Mouse (Mus musculus): ENCODE results near the gene Tpst2. TPM values are rescaled to one million over a fixed set of nuclear protein-coding genes. Genes with fewer than 3 reads are reported as not detected.

The Tpst2 gene
- polyA plus RNA-seq, 1 experiment: 42.1 TPM

DNA sequence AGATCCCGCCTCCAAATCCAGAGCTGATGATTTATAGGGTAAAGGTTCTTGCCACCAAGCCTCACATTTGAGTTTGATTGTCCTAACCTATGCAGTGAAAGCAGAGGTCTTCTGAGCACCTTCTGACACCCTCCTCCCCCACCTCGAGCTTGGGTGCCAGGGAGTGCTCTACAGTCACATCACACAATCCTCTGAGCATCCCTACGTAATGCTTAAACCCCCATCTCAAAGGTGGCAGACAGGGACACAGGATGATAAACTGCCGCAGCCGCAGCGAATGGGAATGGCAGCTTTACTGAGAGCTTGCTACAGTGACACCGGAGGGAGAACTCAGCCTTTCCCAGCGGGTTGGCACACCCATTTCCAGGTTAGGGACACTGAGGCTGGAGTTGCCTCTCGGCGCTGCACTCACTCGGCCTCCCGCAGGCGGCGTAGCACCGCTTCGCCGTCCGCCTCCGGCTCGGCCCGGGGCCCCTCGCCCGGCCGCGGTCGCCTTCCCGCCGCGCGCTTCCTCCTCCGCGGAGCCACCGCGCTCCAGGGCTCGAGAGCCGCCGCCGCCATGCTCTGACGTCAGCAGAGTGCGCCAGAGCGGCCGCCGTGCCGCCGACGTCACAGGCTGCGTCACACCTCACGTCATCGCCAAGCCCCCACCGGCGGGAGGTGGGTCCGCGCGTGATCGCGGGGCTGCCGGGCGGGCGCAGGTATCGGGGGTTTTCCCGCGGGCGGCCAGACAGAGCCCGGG is 66.1 kb downstream of the Tpst2 start, which contains the start of the genes Srrd and Hps4:
TSS of gene Srrd (minus strand) at position 578 of the 742 bp plus-strand sequence.
TSS of gene Hps4 (plus strand) at position 621 of the 742 bp plus-strand sequence.
- Histone ChIP-seq H3K4me1 (ENCODE audit: control insufficient read depth, insufficient read depth, low read length) (peaks cover 31% of the 10 kb centered on the region), H3K27ac (ENCODE audit: insufficient read depth, low read depth, low read length) (peak within 1 kb of the TSS; percentile 84), H3K4me3 (ENCODE audit: insufficient read depth, low read length) (peak within 1 kb of the TSS; percentile 83)
- TF ChIP-seq CTCF (IDR thresholded peaks at IDR 0.05; ENCODE audit: low read depth, low read length) (no peak), POLR2A (IDR thresholded peaks at IDR 0.05; ENCODE audit: borderline replicate concordance, low read depth, low read length) (no peak)

DNA sequence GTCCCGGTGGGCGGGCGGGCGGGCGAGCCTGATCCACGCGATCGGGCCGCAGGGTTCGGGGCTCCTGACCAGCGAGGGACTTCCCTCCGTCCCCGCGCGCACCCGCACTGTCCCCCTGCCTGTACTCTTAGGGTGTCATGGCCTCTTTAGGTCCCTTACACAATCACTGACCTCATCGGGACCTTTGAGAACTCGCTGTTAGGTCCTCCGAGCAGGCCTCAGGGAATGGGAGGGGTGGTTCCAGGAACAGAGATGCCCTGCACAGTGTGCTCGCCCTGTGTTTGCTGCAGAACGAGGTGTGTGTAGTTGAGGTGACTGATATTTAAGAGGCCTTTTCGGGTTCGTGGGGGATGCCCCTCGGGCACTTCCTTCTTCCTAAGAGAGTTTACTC is 66.7 kb downstream of the Tpst2 start:
- TF ChIP-seq POLR2A (IDR thresholded peaks at IDR 0.05; ENCODE audit: borderline replicate concordance, low read depth, low read length) (no peak), CTCF (IDR thresholded peaks at IDR 0.05; ENCODE audit: low read depth, low read length) (no peak)
- peaks cover 31% of the 10 kb centered on the region for H3K4me1 ChIP-seq (ENCODE audit: control insufficient read depth, insufficient read depth, low read length)
- peak overlapping the region; percentile 27; the same call in 1 of the 2 replicates for H3K27ac ChIP-seq (ENCODE audit: insufficient read depth, low read depth, low read length)

DNA sequence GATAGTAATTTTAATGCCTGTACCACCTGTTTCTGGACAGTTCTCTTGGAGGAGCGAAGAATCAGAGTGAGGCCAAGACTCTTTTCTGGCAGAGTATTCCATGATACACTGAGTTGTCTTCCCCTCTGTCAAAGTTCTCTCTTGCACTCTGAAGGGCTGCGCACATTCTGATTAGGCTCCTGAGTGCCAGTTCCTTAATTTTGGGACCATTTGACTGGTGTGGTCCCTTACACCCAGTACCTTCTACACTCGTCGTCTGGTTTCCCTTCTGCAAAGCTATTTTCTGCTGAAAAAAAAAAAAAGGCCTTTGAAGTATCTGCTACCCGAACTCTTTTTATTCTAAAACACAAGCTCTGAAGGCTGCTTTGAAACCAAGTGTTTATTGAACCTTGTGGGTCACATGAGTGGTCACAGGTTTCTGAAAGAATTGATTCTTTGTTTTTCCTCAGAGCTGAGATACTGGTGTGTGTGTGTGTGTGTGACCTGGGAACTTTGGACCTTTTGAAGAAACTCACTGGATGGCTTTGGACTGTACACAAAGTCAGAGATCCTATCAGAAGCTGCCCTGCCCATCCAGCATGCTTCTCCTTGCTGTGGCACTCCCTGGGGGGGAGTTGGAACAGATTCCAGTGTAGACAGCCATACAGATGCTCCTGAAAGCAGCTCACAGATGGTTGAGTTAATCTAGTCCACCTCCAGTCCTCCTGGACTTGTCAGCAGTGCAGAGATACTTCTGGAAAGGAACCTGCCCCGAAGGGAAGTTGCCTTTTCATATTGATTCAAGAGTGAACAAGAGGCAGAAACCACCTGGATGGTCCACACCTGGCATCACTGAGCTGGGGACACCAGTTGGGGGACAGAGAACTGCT is 67.8 kb downstream of the Tpst2 start:
- H3K4me1 ChIP-seq (ENCODE audit: control insufficient read depth, insufficient read depth, low read length): peaks cover 31% of the 10 kb centered on the region
- H3K27ac ChIP-seq (ENCODE audit: insufficient read depth, low read depth, low read length): no peak overlapping the region
- no peak overlapping the region for H3K4me3 ChIP-seq (ENCODE audit: insufficient read depth, low read length)
- TF ChIP-seq POLR2A (IDR thresholded peaks at IDR 0.05; ENCODE audit: borderline replicate concordance, low read depth, low read length): no peak
- TF ChIP-seq CTCF (IDR thresholded peaks at IDR 0.05; ENCODE audit: low read depth, low read length): no peak

More for the DNA sequence above, 66.7 kb downstream of the Tpst2 start:
- peak overlapping the region; percentile 83 for H3K4me3 ChIP-seq (ENCODE audit: insufficient read depth, low read length)

DNA sequence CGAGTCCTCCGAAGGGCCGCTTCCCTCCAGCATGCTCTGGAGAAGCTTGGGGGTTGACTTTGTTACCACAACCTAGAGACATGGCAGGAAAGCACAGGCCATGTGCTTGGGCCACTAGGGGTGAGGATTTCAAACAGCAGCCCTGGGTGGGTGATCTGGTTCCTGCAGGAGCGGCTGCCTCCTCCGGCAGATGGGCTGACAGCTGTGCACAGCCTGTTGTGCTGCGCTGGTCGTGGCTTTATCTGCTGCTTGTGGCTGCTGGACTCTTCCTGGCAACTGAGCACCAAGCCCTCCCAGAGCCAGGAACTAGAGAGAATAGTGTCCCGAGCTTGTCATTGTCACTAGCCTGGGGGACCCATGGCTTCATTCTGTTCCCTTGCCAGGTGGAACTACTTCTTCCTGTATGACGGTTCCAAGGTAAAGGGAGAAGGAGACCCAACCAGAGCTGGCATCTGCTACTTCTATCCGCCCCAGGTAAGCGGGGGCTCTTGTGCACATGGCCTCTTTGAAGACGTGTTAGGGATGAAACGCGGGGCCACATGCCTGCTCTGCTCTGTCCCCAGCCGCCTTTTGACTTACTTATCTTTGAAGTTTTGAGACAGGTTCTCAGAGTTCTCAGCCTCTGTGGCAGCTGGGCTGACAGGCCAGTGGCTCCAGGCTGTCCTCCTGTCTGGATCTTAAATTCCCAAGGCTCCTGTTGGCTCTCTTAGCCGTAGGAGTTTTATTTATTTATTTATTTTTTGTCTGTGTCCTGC is 69.9 kb downstream of the Tpst2 start:
- H3K27ac ChIP-seq (ENCODE audit: insufficient read depth, low read depth, low read length): no peak overlapping the region
- H3K4me1 ChIP-seq (ENCODE audit: control insufficient read depth, insufficient read depth, low read length): peaks cover 20% of the 10 kb centered on the region
- TF ChIP-seq POLR2A (IDR thresholded peaks at IDR 0.05; ENCODE audit: borderline replicate concordance, low read depth, low read length): no peak
- no peak for TF ChIP-seq CTCF (IDR thresholded peaks at IDR 0.05; ENCODE audit: low read depth, low read length)
- no peak overlapping the region for H3K4me3 ChIP-seq (ENCODE audit: insufficient read depth, low read length)

DNA sequence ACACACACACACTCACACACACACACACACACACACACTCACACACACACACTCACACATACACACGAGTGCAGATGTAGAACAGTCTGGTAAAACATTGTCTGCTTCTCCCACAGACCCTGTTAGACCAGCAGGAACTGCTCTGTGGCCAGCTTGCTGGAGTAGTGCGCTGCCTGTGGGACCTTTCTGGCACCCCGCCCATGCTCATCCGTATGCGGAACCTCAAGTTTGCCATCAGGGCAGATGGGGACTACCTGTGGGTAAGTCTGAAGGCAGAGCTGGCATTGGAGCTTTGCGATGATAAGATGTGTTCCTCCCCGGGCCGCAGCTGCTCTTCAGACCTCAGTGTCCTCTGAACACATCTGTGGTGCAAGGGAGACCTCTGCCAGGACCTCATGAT is 72.7 kb downstream of the Tpst2 start:
- no peak for TF ChIP-seq CTCF (IDR thresholded peaks at IDR 0.05; ENCODE audit: low read depth, low read length)
- Histone ChIP-seq H3K4me1 (ENCODE audit: control insufficient read depth, insufficient read depth, low read length) (peaks cover 13% of the 10 kb centered on the region), H3K27ac (ENCODE audit: insufficient read depth, low read depth, low read length) (no peak overlapping the region), H3K4me3 (ENCODE audit: insufficient read depth, low read length) (no peak overlapping the region)

DNA sequence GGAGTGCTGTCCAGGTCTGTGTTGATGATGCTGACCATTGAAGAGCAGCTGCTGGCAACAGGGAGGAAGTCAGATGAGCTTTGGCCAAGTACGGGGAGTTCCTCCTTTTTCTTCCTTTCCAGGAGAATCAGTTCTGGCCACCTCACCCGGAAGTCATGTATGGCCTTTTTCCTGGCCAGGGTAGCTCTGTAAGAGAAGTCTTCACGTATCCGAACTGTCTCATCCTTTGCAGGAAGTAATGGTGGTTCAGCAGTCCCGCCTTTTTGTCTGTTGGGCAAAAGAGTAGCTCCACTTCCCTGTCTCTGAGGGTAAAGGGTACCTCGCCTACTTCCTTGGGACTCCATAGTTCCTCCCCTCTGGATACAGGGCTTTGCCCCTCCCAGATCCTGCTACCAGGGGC is 79.0 kb downstream of the Tpst2 start:
- H3K4me1 ChIP-seq (ENCODE audit: control insufficient read depth, insufficient read depth, low read length): peaks cover 20% of the 10 kb centered on the region
- H3K4me3 ChIP-seq (ENCODE audit: insufficient read depth, low read length): no peak overlapping the region
- no peak for TF ChIP-seq POLR2A (IDR thresholded peaks at IDR 0.05; ENCODE audit: borderline replicate concordance, low read depth, low read length)
- no peak for TF ChIP-seq CTCF (IDR thresholded peaks at IDR 0.05; ENCODE audit: low read depth, low read length)
- peak overlapping the region; percentile 61 for H3K27ac ChIP-seq (ENCODE audit: insufficient read depth, low read depth, low read length)

DNA sequence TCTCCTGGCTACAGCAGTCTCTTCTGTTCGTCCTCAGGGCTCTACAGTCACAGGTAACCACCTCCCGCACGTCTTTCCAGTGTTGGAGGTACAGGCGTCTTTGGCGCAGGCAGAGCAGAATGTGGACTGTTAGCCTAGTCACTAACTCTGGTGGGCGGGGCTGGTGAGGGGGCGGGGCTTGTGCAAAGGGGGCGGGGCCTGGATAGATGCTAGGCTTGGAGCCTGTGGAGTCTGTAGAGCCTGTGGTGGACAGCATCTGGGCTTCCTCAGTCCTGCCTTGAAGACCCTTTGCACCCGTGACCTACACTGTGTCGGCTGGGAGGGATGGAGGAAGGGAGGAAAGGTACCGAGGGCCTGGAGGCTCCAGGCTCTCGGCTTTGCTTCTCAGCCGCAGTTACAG is 79.4 kb downstream of the Tpst2 start, which contains the start of gene Gm6583:
TSS of gene Gm6583 (minus strand) at position 124 of the 400 bp plus-strand sequence.
- H3K4me3 ChIP-seq (ENCODE audit: insufficient read depth, low read length): no peak within 1 kb of the TSS
- TF ChIP-seq CTCF (IDR thresholded peaks at IDR 0.05; ENCODE audit: low read depth, low read length) (no peak), POLR2A (IDR thresholded peaks at IDR 0.05; ENCODE audit: borderline replicate concordance, low read depth, low read length) (no peak)
- H3K27ac ChIP-seq (ENCODE audit: insufficient read depth, low read depth, low read length): peak within 1 kb of the TSS; percentile 61
- H3K4me1 ChIP-seq (ENCODE audit: control insufficient read depth, insufficient read depth, low read length): peaks cover 20% of the 10 kb centered on the region

DNA sequence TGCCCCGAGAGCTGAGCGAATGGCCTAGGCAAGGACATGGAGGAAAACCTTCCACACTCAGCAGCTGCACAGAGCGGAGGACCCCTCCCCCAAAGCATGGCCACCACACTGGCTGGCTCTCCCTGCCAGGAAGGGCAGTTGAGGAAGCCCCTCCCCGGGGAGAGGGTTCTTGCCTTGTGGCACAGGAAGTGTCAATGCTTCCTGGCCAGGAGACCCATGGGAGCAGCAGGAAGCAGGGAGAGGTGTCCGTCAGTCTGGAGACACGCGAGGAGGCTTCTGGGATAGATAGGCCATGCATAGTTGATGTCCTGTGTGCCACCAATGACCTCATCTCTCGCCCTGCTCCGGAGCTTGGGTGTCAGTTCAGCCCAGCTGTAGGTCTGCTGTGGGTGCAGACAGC is 79.8 kb downstream of the Tpst2 start:
- TF ChIP-seq CTCF (IDR thresholded peaks at IDR 0.05; ENCODE audit: low read depth, low read length) (no peak), POLR2A (IDR thresholded peaks at IDR 0.05; ENCODE audit: borderline replicate concordance, low read depth, low read length) (no peak)
- Histone ChIP-seq H3K27ac (ENCODE audit: insufficient read depth, low read depth, low read length) (no peak overlapping the region), H3K4me3 (ENCODE audit: insufficient read depth, low read length) (no peak overlapping the region), H3K4me1 (ENCODE audit: control insufficient read depth, insufficient read depth, low read length) (peaks cover 20% of the 10 kb centered on the region)

DNA sequence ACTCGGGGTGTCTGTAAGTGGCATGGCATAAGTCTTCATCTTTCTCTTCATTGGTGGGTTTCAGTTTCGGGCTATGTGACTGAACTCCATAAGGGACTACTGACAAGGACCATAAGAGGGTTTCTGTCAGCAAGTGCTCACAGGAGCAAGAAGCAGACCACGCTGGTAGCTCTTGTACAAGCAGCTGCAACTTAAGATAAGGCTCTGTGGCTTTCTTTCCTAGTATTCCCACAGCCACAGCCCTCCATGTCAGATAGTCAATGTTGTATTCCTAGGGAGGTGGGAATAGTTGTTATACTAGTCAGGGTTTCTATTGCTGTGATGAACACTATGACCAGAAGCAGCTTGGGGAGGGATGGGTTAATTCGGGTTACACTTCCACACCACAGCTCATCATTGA is 83.0 kb downstream of the Tpst2 start:
- H3K4me3 ChIP-seq (ENCODE audit: insufficient read depth, low read length): no peak overlapping the region
- TF ChIP-seq POLR2A (IDR thresholded peaks at IDR 0.05; ENCODE audit: borderline replicate concordance, low read depth, low read length) (no peak), CTCF (IDR thresholded peaks at IDR 0.05; ENCODE audit: low read depth, low read length) (no peak)
- peaks cover 13% of the 10 kb centered on the region for H3K4me1 ChIP-seq (ENCODE audit: control insufficient read depth, insufficient read depth, low read length)
- no peak overlapping the region for H3K27ac ChIP-seq (ENCODE audit: insufficient read depth, low read depth, low read length)

Data from bone marrow macrophage, adult 2 months (primary cell).